Mouse (Mus musculus): ENCODE measurements around the gene Pramel1.

The Pramel1 gene

DNA sequence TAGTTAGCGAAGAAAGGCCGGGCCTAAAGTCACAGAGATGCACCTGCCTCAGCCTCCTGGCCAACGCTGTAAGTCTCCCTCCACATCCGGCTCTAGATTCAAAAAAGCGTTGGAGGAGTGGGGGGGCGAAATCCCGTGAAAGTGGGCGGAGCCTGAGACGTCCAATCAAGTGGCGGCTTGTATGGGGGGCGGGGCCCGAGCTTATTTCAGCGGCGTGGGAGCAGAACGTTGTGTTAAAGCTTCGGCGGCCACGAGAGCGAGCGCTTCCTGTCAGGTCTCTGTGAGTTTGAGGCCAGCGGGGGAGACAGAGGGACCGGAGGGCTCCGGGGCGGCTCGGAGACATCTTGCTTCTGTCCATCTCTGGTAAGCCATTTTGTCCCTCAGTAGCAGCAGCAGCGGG is at the start of gene Pramel1:
Pramel1 (plus strand) TSS at position 248 of the 400 bp plus-strand sequence.
- no peak for TF ChIP-seq GATA4 (IDR thresholded peaks at IDR 0.05; ENCODE audit: insufficient replicate concordance, low read length)

- no peak for TF ChIP-seq GATA4 (IDR thresholded peaks at IDR 0.05; ENCODE audit: insufficient replicate concordance, low read length)
Measured at GRCm38 (mm10) chr4:143348678-143349077, 45.5 kb upstream of the Pramel1 start.

GRCm38 (mm10) chr4:143349484-143349906 is 44.7 kb upstream of the Pramel1 start, which contains the start of gene Lrrc38:
TSS of gene Lrrc38 (plus strand) at chr4:143349757.
- no peak for TF ChIP-seq GATA4 (IDR thresholded peaks at IDR 0.05; ENCODE audit: insufficient replicate concordance, low read length)

GRCm38 (mm10) chr4:143350047-143351015 is 43.9 kb upstream of the Pramel1 start:
- no peak for TF ChIP-seq GATA4 (IDR thresholded peaks at IDR 0.05; ENCODE audit: insufficient replicate concordance, low read length)

GRCm38 (mm10) chr4:143352301-143352700 is 41.9 kb upstream of the Pramel1 start:
- no peak for TF ChIP-seq GATA4 (IDR thresholded peaks at IDR 0.05; ENCODE audit: insufficient replicate concordance, low read length)

- TF ChIP-seq GATA4 (IDR thresholded peaks at IDR 0.05; ENCODE audit: insufficient replicate concordance, low read length), result no peak
Measured at GRCm38 (mm10) chr4:143361520-143361919, 32.7 kb upstream of the Pramel1 start.

- no peak for TF ChIP-seq GATA4 (IDR thresholded peaks at IDR 0.05; ENCODE audit: insufficient replicate concordance, low read length)
Measured at GRCm38 (mm10) chr4:143366415-143367041, 27.7 kb upstream of the Pramel1 start.

DNA sequence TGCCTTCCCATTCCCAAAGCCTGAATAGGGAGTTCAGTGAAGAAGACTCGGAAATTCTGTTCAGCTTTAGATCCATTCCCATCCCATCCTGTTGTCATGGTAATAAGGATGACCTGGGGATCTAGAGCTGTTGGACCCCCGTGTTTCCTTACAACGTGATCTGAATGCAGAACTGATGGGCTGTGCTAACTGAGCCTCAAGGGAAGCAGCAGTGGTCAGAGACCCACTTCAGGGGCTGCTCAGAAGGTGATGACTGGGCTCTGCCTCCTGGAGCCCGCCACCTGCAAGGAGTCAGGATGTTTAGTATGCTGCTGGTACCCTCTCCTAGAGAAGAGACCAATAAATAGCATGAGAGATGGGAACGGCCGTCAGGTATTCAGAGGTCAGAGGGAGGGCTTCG is 14.7 kb upstream of the Pramel1 start:
- no peak for TF ChIP-seq GATA4 (IDR thresholded peaks at IDR 0.05; ENCODE audit: insufficient replicate concordance, low read length)

- no peak for TF ChIP-seq GATA4 (IDR thresholded peaks at IDR 0.05; ENCODE audit: insufficient replicate concordance, low read length)
Measured at GRCm38 (mm10) chr4:143379931-143380715, 14.1 kb upstream of the Pramel1 start.

- no peak for TF ChIP-seq GATA4 (IDR thresholded peaks at IDR 0.05; ENCODE audit: insufficient replicate concordance, low read length)
Measured at GRCm38 (mm10) chr4:143380716-143381004, 13.6 kb upstream of the Pramel1 start.

GRCm38 (mm10) chr4:143382163-143382562 is 12.1 kb upstream of the Pramel1 start:
- no peak for TF ChIP-seq GATA4 (IDR thresholded peaks at IDR 0.05; ENCODE audit: insufficient replicate concordance, low read length)

DNA sequence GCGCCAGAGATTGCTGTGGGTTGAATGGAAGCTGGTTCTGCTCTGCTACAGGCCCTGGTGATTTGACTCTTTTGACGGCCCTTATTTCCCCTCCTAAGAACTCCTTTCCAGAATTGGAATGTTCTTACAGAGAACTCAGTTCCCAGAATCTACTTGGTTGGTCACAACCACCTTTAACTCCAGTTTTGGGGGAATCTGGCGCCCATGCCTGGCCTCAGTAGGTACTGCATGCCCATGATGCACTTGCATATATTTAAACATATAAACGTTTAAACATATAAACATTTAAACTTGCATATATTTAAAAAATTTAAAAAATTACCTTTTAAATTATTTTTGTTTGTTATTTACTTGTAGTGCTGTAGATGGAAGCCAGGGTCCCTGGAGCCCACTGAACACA is 10.6 kb upstream of the Pramel1 start:
- TF ChIP-seq GATA4 (IDR thresholded peaks at IDR 0.05; ENCODE audit: insufficient replicate concordance, low read length), result no peak

GRCm38 (mm10) chr4:143388955-143389702 is 5.1 kb upstream of the Pramel1 start:
- TF ChIP-seq GATA4 (IDR thresholded peaks at IDR 0.05; ENCODE audit: insufficient replicate concordance, low read length), result no peak

- no peak for TF ChIP-seq GATA4 (IDR thresholded peaks at IDR 0.05; ENCODE audit: insufficient replicate concordance, low read length)
Measured at GRCm38 (mm10) chr4:143411566-143412218, 17.5 kb downstream of the Pramel1 start.
